Mouse (Mus musculus) lung, embryonic 14.5 days (tissue): ENCODE results near the gene H2al1c. TPM values are rescaled to one million over a fixed set of nuclear protein-coding genes. Genes with fewer than 3 reads are reported as not detected.
A peak's percentile ranks its signal among the peaks of the same experiment; 100 is the strongest.
"Not testable (repeated sequence)": the region's sequence is repeated elsewhere in the genome, so short reads cannot be mapped to it uniquely, and the experiment has no call there.

ENCODE experiments used
- ATAC-seq: fragments of 200-750 bp; cut with Nextera tagmentation; 2 replicates; pipeline ENCODE4 v1.8.0; 2017; ENCODE audit warnings: mild to moderate bottlenecking, moderate TSS enrichment, moderate library complexity; ENCODE audit not compliant: insufficient read depth
- DNase-seq: peaks from one replicate; pipeline ENCODE4 v3.0.0-alpha.2; 2015
- H3K27ac ChIP-seq: fragments of 300-500 bp; sonication (generic); 2 replicates; pipeline ENCODE4 v1.5.1; 2014; ENCODE audit warnings: low read depth, mild to moderate bottlenecking, moderate library complexity
- H3K27me3 ChIP-seq: fragments of 300-500 bp; sonication (generic); 2 replicates; pipeline ENCODE4 v1.6.1; 2014; ENCODE audit warnings: low read length, control low read depth; ENCODE audit not compliant: insufficient read depth
- H3K36me3 ChIP-seq: fragments of 300-500 bp; sonication (generic); 2 replicates; pipeline ENCODE4 v1.6.1; 2014; ENCODE audit warnings: control low read depth; ENCODE audit not compliant: insufficient read depth
- H3K4me1 ChIP-seq: fragments of 300-500 bp; sonication (generic); 2 replicates; pipeline ENCODE4 v1.6.1; 2014; ENCODE audit warnings: antibody characterized with exemption, control low read depth; ENCODE audit not compliant: insufficient read depth
- H3K4me2 ChIP-seq: fragments of 300-500 bp; sonication (generic); 2 replicates; pipeline ENCODE4 v1.6.1; 2014; ENCODE audit warnings: mild to moderate bottlenecking
- H3K4me3 ChIP-seq: fragments of 300-500 bp; sonication (generic); 2 replicates; pipeline ENCODE4 v1.5.1; 2014; ENCODE audit warnings: low read depth, low read length
- H3K9ac ChIP-seq: fragments of 300-500 bp; sonication (generic); 2 replicates; pipeline ENCODE4 v1.6.1; 2014
- H3K9me3 ChIP-seq: fragments of 300-500 bp; sonication (generic); 2 replicates; pipeline ENCODE4 v1.6.1; 2016; ENCODE audit warnings: low read depth, low read length, control low read depth
- CTCF ChIP-seq: IDR thresholded peaks from 2 replicates; pipeline ENCODE4 v1.5.1; 2016; ENCODE audit warnings: antibody characterized with exemption, low read depth
- WGBS: fragments of 180-500 bp; shearing (Covaris S2); extraction: QIAGEN DNeasy Blood & Tissue Kit; methylation state at CpG from one replicate; pipeline ENCODE4 v1.1.7; 2014; 5-methylcytosine and 5-hydroxymethylcytosine counted together
- polyA plus RNA-seq: library from polyadenylated mRNA; unstranded; fragments of >200 nt; fragmentation: Nextera tagmentation; extraction: Ambion mirVana; gene quantifications from 2 replicates; pipeline ENCODE4 v1.2.1, GENCODE M21; 2014

Gene H2al1c
- polyA plus RNA-seq, result not detected in 2 replicates

DNA sequence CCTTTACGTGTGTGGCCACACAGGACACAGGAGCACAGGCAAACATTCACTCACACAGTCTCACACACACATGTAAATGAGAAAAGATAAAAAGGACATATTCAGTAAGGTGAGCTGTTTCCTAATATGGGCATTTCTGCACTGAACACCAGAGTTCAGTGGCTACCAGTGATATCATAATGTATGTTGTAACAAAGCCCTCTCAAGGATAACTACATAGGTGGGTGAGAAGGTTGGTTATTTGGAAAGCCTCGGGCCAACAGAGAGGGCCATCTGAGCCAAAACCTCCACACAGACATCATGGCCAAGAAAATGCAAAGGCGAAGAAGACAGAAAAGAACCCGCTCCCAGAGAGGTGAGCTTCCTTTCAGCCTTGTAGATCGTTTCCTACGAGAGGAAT lies at the start of gene H2al1c:
Gene H2al1c (plus strand): TSS at position 301 of the 400 bp plus-strand sequence.
- WGBS, result 90% methylated on average over 2 of the region's 6 CpGs
- not testable (repeated sequence) for DNase-seq, ATAC-seq

DNA sequence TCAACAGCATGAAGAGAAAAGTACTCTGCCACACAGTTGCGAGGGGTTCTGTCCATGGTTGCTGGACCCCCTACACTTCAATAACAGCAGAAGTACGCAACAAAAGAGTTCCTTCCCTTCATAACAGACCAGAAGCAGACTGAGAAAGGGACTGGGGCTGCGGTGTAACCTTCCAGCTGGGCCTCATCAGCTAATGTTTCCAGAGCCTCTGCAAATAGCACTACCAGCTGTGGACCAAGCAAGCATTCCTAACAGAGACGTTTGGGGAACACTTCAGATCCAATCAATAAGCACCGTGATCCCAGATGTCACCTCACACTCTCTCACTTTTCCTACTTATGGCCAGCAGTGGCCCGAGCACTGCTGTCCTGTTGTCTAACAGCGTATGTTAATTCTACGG lies 40.5 kb upstream of the H2al1c start:
- H3K9ac ChIP-seq, result no peak overlapping the region
- ATAC-seq (peak; percentile 68; the same call in 1 of the 2 replicates), DNase-seq (peak; percentile 68)
- 49% methylated on average over 8 of the region's 8 CpGs for WGBS
- no peaks in the 10 kb centered on the region for H3K9me3 ChIP-seq
- no peak overlapping the region for H3K4me3 ChIP-seq
- H3K4me2 ChIP-seq, result no peak overlapping the region
- no peaks in the 10 kb centered on the region for H3K36me3 ChIP-seq
- TF ChIP-seq CTCF, result no peak
- H3K4me1 ChIP-seq, result no peaks in the 10 kb centered on the region
- H3K27me3 ChIP-seq, result no peaks in the 10 kb centered on the region
- no peak overlapping the region for H3K27ac ChIP-seq

More for the DNA sequence above, at the start of gene H2al1c:
- H3K27me3 ChIP-seq, H3K4me3 ChIP-seq, H3K27ac ChIP-seq, H3K4me1 ChIP-seq, H3K9me3 ChIP-seq, H3K4me2 ChIP-seq, H3K36me3 ChIP-seq, H3K9ac ChIP-seq: not testable (repeated sequence)

DNA sequence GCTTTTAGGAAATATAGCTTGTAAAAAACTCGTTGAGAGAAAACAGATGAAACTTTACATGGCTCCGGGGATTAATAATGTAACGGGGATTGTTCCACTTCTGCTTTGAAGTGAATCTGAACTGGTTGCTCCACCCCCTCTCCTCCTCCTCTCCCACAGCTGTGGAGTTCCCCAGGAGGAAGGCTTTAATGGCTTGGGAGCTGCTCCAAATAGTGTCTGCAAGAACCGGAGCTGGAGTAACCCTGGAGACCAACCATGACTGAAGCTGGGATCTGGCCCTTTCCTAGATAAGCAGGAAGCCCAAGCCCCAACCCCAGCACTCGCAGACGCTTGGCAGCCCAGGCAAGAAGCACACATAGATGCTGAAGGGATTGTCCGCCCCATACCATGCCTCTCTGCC lies 37.7 kb upstream of the H2al1c start:
- Histone ChIP-seq H3K9me3 (no peaks in the 10 kb centered on the region), H3K27me3 (no peaks in the 10 kb centered on the region), H3K4me3 (no peak overlapping the region), H3K36me3 (no peaks in the 10 kb centered on the region), H3K4me2 (no peak overlapping the region), H3K9ac (no peak overlapping the region), H3K4me1 (no peaks in the 10 kb centered on the region), H3K27ac (no peak overlapping the region)
- ATAC-seq, result peak; percentile 75; the same call in 1 of the 2 replicates
- TF ChIP-seq CTCF, result no peak
- WGBS, result 35% methylated on average over 7 of the region's 7 CpGs
- DNase-seq, result peak; percentile 68

DNA sequence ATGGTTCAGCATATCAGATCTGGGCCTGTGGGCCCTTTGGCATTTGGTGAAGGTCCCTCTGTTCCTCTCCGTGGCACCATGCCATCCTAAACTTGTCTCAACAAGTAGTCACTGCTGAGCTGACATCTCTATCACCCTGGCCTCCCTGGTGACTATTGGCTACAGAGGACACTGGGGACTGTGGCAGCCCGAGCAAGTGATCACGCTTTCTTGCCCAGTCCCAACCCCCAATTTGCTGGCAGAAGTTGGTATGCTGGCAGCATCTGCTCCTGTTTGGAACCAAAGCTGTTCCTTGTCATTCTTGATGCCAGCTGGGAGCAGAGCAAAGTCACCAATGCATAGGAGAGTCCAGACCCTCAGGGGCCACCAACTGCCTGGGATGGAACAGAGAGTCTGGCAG lies 36.4 kb upstream of the H2al1c start:
- no peaks in the 10 kb centered on the region for H3K27me3 ChIP-seq
- H3K4me1 ChIP-seq, result no peaks in the 10 kb centered on the region
- 77% methylated on average over 3 of the region's 3 CpGs for WGBS
- no peaks in the 10 kb centered on the region for H3K9me3 ChIP-seq
- no peak overlapping the region for H3K4me3 ChIP-seq
- no peak overlapping the region for H3K9ac ChIP-seq
- H3K36me3 ChIP-seq, result no peaks in the 10 kb centered on the region
- no peak overlapping the region for H3K4me2 ChIP-seq
- no peak for ATAC-seq
- TF ChIP-seq CTCF, result no peak
- no peak for DNase-seq
- no peak overlapping the region for H3K27ac ChIP-seq

DNA sequence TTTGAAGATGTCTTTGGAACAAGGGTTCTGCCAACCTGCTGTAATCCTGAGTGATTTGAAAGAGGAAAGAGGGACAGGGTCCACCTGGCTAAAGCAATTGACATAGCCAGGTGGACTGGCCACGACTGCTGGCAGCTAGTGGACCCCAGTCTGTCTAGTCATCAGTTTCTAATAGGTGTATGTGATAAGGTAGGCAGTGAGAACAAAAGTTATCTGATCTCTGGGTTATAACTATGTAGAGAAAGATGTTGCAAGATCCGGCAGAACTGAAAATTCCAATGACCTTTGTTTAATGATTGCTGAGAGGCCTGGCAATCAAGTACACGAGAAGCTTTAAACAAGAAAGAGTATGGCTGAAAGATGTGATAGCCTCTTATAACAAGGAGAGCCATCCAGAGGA lies 32.3 kb upstream of the H2al1c start:
- WGBS, result 48% methylated on average over 3 of the region's 3 CpGs

DNA sequence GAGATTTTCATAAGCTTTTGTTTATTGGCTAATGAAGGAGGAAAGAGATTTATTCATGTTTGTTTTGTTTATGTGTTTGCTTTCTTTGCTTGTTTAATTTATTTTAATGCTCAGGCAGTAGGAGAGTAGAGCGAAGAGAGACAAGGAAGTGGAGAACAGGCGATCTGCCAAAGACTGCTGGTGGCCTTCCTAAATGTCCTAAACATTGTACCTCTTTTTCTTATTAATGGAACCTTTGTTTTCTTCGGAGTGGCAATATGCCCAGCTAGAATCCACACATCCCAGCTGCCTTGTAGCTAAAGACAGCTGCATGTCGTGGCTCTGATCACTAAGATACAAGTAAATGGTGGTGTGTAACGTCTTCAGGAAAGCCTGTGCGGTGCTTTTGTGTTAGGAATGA lies 28.4 kb upstream of the H2al1c start:
- Histone ChIP-seq H3K4me1 (no peaks in the 10 kb centered on the region), H3K27ac (no peak overlapping the region), H3K9ac (no peak overlapping the region), H3K4me3 (no peak overlapping the region), H3K4me2 (no peak overlapping the region), H3K36me3 (no peaks in the 10 kb centered on the region), H3K27me3 (no peaks in the 10 kb centered on the region), H3K9me3 (no peaks in the 10 kb centered on the region)
- no peak for TF ChIP-seq CTCF
- WGBS, result 39% methylated on average over 6 of the region's 6 CpGs
- ATAC-seq (peak; percentile 35; the same call in 1 of the 2 replicates), DNase-seq (peak; percentile 72)

More for the DNA sequence above, 32.3 kb upstream of the H2al1c start:
- Histone ChIP-seq H3K27ac (no peak overlapping the region), H3K27me3 (no peaks in the 10 kb centered on the region), H3K9ac (no peak overlapping the region), H3K4me1 (no peaks in the 10 kb centered on the region), H3K4me2 (no peak overlapping the region), H3K36me3 (no peaks in the 10 kb centered on the region), H3K9me3 (no peaks in the 10 kb centered on the region), H3K4me3 (no peak overlapping the region)
- no peak for ATAC-seq
- no peak for DNase-seq
- no peak for TF ChIP-seq CTCF

DNA sequence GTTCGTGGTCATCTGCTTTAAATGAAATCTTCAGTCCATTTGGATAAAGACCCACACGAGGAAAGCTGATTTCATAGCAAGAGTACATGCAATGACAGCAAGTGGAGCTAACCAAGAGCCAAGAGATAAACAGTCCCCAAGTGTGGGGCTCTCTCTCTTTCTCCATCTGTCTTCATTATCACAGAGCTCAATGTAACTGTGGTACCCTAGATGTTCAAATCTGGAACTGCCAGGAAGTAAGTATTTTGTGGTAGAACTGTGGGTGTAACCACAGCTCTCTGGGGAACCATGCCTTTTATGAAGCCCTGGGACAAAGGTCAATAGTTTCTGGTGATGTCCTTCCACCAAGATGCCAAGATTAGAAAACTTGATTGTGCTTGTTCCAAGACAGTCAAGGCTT lies 24.7 kb upstream of the H2al1c start:
- no peak overlapping the region for H3K4me3 ChIP-seq
- H3K9me3 ChIP-seq, result no peaks in the 10 kb centered on the region
- WGBS, result 59% methylated on average over 2 of the region's 2 CpGs
- TF ChIP-seq CTCF, result no peak
- H3K4me2 ChIP-seq, result no peak overlapping the region
- H3K27ac ChIP-seq, result no peak overlapping the region
- DNase-seq, result no peak
- H3K27me3 ChIP-seq, result no peaks in the 10 kb centered on the region
- no peak overlapping the region for H3K9ac ChIP-seq
- H3K4me1 ChIP-seq, result no peaks in the 10 kb centered on the region
- H3K36me3 ChIP-seq, result no peaks in the 10 kb centered on the region
- no peak for ATAC-seq
